Mouse (Mus musculus): ENCODE results near the gene Tle4.

Gene Tle4

GRCm38 (mm10) chr19:14519186-14519585, 78.7 kb downstream of the Tle4 start:
- no peak for DNase-seq (ENCODE audit: low spot score in 2 of 2)

- no peak for DNase-seq (ENCODE audit: low spot score in 2 of 2)
Observed at GRCm38 (mm10) chr19:14518438-14519044, 79.3 kb downstream of the Tle4 start.

- no peak for DNase-seq (ENCODE audit: low spot score in 2 of 2)
Observed at GRCm38 (mm10) chr19:14516420-14516819, 81.4 kb downstream of the Tle4 start.

GRCm38 (mm10) chr19:14508819-14509218, 89.0 kb downstream of the Tle4 start:
- DNase-seq (ENCODE audit: low spot score in 2 of 2) = no peak

- DNase-seq (ENCODE audit: low spot score in 2 of 2) = no peak
Observed at GRCm38 (mm10) chr19:14507911-14508310, 89.9 kb downstream of the Tle4 start.

- DNase-seq (ENCODE audit: low spot score in 2 of 2) = no peak
Observed at GRCm38 (mm10) chr19:14506875-14507670, 90.8 kb downstream of the Tle4 start.

- DNase-seq (ENCODE audit: low spot score in 2 of 2) = no peak
Observed at GRCm38 (mm10) chr19:14505885-14506548, 91.8 kb downstream of the Tle4 start.

GRCm38 (mm10) chr19:14505401-14505800, 92.5 kb downstream of the Tle4 start:
- DNase-seq (ENCODE audit: low spot score in 2 of 2) = no peak

- DNase-seq (ENCODE audit: low spot score in 2 of 2) = no peak
Observed at GRCm38 (mm10) chr19:14503862-14504261, 94.0 kb downstream of the Tle4 start.

GRCm38 (mm10) chr19:14502234-14502633, 95.6 kb downstream of the Tle4 start:
- no peak for DNase-seq (ENCODE audit: low spot score in 2 of 2)

GRCm38 (mm10) chr19:14499835-14500425, 97.9 kb downstream of the Tle4 start:
- DNase-seq (ENCODE audit: low spot score in 2 of 2) = no peak

GRCm38 (mm10) chr19:14493047-14493446, 104.8 kb downstream of the Tle4 start:
- no peak for DNase-seq (ENCODE audit: low spot score in 2 of 2)

- no peak for DNase-seq (ENCODE audit: low spot score in 2 of 2)
Observed at GRCm38 (mm10) chr19:14487180-14487579, 110.7 kb downstream of the Tle4 start.

GRCm38 (mm10) chr19:14485176-14485575, 112.7 kb downstream of the Tle4 start:
- no peak for DNase-seq (ENCODE audit: low spot score in 2 of 2)

- DNase-seq (ENCODE audit: low spot score in 2 of 2) = no peak
Observed at GRCm38 (mm10) chr19:14482562-14483138, 115.2 kb downstream of the Tle4 start.

GRCm38 (mm10) chr19:14481796-14482561, 115.9 kb downstream of the Tle4 start:
- DNase-seq (ENCODE audit: low spot score in 2 of 2) = no peak

GRCm38 (mm10) chr19:14479711-14480110, 118.1 kb downstream of the Tle4 start:
- no peak for DNase-seq (ENCODE audit: low spot score in 2 of 2)

GRCm38 (mm10) chr19:14469325-14469724, 128.5 kb downstream of the Tle4 start:
- no peak for DNase-seq (ENCODE audit: low spot score in 2 of 2)

- no peak for DNase-seq (ENCODE audit: low spot score in 2 of 2)
Observed at GRCm38 (mm10) chr19:14468733-14469132, 129.1 kb downstream of the Tle4 start.

- no peak for DNase-seq (ENCODE audit: low spot score in 2 of 2)
Observed at GRCm38 (mm10) chr19:14466020-14466419, 131.8 kb downstream of the Tle4 start.

Measured in frontal cortex, postnatal 14 days (tissue).